Mouse (Mus musculus) midbrain, embryonic 12.5 days (tissue): Measurements from ENCODE around the gene Cfap126. TPM values are rescaled to one million over a fixed set of nuclear protein-coding genes. Genes with fewer than 3 reads are reported as not detected.
A peak's percentile ranks its signal among the peaks of the same experiment; 100 is the strongest.

ENCODE experiments used
- ATAC-seq: fragments of 200-750 bp; cut with Nextera tagmentation; 2 replicates; pipeline ENCODE4 v1.8.0; 2017; ENCODE audit warnings: low read depth, moderate TSS enrichment, moderate library complexity; ENCODE audit not compliant: low FRiP score
- H3K27ac ChIP-seq: fragments of 300-500 bp; sonication (generic); replicated peaks from 2 replicates; pipeline ENCODE4 v1.5.1; 2016; ENCODE audit warnings: mild to moderate bottlenecking
- H3K27me3 ChIP-seq: fragments of 300-500 bp; sonication (generic); 2 replicates; pipeline ENCODE4 v1.6.1; 2016; ENCODE audit warnings: mild to moderate bottlenecking
- H3K36me3 ChIP-seq: fragments of 300-500 bp; sonication (generic); 2 replicates; pipeline ENCODE4 v1.6.1; 2016
- H3K4me1 ChIP-seq: fragments of 300-500 bp; sonication (generic); 2 replicates; pipeline ENCODE4 v1.6.1; 2016
- H3K4me2 ChIP-seq: fragments of 300-500 bp; sonication (generic); replicated peaks from 2 replicates; pipeline ENCODE4 v1.6.1; 2016; ENCODE audit warnings: mild to moderate bottlenecking, moderate library complexity
- H3K4me3 ChIP-seq: fragments of 300-500 bp; sonication (generic); 2 replicates; pipeline ENCODE4 v1.5.1; 2016; ENCODE audit warnings: mild to moderate bottlenecking
- H3K9ac ChIP-seq: fragments of 300-500 bp; sonication (generic); replicated peaks from 2 replicates; pipeline ENCODE4 v1.6.1; 2016; ENCODE audit warnings: mild to moderate bottlenecking, moderate library complexity
- H3K9me3 ChIP-seq: fragments of 300-500 bp; sonication (generic); 2 replicates; pipeline ENCODE4 v1.6.1; 2016; ENCODE audit warnings: mild to moderate bottlenecking
- WGBS: fragments of 180-500 bp; shearing (Covaris S2); methylation state at CpG from one replicate; pipeline ENCODE4 v1.1.7; 2016; 5-methylcytosine and 5-hydroxymethylcytosine counted together
- polyA plus RNA-seq: library from polyadenylated mRNA; unstranded; fragments of >200 nt; fragmentation: Nextera tagmentation; extraction: Ambion mirVana; gene quantifications from 2 replicates; pipeline ENCODE4 v1.2.1, GENCODE M21; 2016

The Cfap126 gene
- polyA plus RNA-seq, 1 experiment from 2014 or later = 1.7 TPM

DNA sequence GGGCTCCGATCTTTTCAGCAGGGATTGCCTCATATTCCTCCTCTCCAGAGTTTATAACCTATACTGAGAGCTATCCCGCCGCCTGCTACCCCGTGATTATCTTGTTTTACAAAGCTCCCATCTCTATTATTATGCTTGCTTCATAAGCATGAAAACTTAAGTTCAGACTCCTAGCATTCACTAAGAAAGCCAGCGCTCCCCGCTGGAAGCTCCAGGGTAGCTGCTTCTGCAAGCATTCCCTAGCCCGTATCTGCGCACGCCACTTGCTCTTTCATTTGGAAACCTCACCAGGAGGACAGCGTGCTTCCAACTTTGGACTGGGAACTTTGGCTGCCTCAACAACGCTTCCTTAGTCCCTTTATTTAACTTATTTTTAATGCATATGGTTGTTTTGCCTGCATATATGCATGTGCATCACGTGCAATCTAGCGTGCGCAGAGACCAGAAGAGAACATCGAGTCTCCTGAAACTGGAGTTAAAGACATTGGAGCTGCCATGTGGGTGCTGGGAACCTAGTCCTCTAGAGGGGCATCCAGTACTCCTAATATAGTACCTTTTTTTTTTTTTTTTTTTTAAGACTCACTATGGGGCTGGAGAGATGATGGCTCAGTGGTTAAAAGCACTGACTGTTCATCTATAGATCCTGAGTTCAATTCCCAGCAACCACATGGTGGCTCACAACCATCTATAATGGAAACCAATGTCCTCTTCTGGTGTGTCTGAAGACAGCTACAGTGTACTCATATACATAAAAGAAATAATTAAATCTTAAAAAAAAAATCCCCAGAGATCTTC is 1.7 kb upstream of the Cfap126 start:
- peak overlapping the region; percentile 58 for H3K4me3 ChIP-seq
- no peak for ATAC-seq
- H3K9me3 ChIP-seq = no peaks in the 10 kb centered on the region
- H3K9ac ChIP-seq = peak overlapping the region; percentile 40
- peak overlapping the region; percentile 70 for H3K27ac ChIP-seq
- H3K36me3 ChIP-seq = no peaks in the 10 kb centered on the region
- WGBS = 4% methylated on average over 15 of the region's 15 CpGs
- H3K4me1 ChIP-seq = peaks cover 12% of the 10 kb centered on the region
- H3K27me3 ChIP-seq = no peaks in the 10 kb centered on the region
- peak overlapping the region; percentile 61 for H3K4me2 ChIP-seq

DNA sequence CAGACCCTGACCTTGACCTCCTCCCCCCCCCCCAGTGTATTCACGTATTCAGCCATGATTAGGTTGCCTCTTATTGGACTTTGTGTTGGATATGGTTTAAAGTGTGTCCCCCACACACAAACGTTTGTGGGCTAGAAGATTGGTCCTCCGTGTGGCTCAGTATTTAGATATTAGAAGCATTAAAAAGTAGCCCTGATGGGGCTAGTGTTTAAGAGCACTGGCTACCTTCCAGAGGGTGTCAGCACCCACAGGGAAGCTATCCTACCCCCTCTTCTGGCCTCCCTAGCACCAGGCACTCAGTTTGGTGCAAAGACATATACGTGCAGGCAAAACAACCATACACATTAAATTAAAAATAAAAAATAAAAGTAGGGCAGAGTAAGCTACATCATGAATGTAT is 732 bp upstream of the Cfap126 start:
- WGBS = 81% methylated on average over 4 of the region's 4 CpGs
- Histone ChIP-seq H3K27ac (no peak overlapping the region), H3K4me3 (no peak overlapping the region)

DNA sequence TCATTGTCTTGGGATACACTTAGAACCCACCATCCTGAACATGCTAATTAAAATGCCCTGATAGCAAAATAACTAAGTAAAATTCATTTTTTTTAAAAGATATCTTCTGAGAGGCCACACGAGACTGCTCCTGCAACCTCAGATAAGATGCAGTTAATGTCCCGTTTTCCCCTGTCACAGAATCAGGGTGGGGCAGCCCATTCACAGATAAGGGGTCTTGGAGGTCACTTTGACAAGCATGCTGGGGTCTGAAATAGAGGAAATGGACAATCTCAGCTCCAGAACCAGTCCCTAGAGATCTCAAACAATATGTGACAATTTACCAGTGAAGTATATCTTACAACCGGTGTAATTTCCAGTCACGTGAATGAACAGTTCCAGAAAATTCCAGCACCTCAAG is 2.6 kb downstream of the Cfap126 start:
- Histone ChIP-seq H3K9ac (no peak overlapping the region), H3K4me3 (no peak overlapping the region), H3K9me3 (no peaks in the 10 kb centered on the region), H3K27me3 (no peaks in the 10 kb centered on the region), H3K36me3 (no peaks in the 10 kb centered on the region), H3K4me2 (no peak overlapping the region), H3K27ac (no peak overlapping the region), H3K4me1 (peaks cover 8% of the 10 kb centered on the region; the same call in 1 of the 2 replicates)
- ATAC-seq = no peak
- 78% methylated on average over 4 of the region's 4 CpGs for WGBS

More for the DNA sequence above, 732 bp upstream of the Cfap126 start:
- Histone ChIP-seq H3K36me3 (no peaks in the 10 kb centered on the region), H3K27me3 (no peaks in the 10 kb centered on the region), H3K9me3 (no peaks in the 10 kb centered on the region), H3K4me1 (peaks cover 12% of the 10 kb centered on the region), H3K4me2 (0 out of 2 replicates have a peak overlapping the region, but pooled peaks have one; percentile 61), H3K9ac (no peak overlapping the region)
- ATAC-seq = no peak

DNA sequence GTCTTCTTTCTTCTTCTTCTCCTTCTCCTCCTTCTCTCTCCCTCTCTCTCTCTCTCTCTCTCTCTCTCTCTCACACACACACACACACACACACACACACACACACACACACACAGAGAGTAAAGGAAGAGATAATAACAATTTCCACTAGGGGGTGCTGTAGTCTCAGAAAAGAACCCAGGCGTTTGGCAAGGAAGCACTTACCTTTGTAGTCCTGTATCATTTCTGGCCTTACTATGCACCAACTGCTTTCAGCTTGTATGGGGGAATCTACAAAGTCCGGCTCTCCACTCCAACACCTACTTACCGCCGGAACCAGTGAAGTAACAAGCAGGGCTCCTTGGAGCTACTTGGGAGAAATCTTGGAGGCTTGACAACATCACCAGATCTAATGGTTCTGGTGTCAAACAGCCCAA is 4.6 kb downstream of the Cfap126 start:
- Histone ChIP-seq H3K4me3 (no peak overlapping the region), H3K9me3 (no peaks in the 10 kb centered on the region), H3K9ac (no peak overlapping the region), H3K4me1 (peaks cover 3% of the 10 kb centered on the region; the same call in 1 of the 2 replicates), H3K36me3 (no peaks in the 10 kb centered on the region), H3K27me3 (no peaks in the 10 kb centered on the region), H3K27ac (no peak overlapping the region), H3K4me2 (no peak overlapping the region)
- WGBS = 16% methylated on average over 4 of the region's 4 CpGs
- ATAC-seq = peak; percentile 47; the same call in 1 of the 2 replicates

DNA sequence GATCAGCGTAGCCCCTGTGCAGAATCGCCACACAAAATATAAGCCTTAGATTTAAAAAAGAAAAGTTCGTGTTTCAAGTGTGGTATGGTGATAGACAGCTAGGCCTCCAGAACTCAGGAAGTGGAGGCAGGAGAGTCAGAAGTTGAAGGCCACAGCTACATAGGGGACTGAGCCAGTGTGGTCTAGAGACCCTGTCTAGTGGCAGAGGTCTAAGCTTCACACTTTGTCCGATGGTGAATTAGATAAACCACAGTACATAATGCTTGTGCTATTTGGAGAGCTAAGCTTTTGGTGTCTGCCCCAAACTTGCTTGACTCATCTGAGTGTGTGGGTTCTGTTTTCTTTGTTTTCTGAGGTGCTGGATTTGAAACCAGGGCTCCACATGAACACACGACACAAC is 5.3 kb downstream of the Cfap126 start:
- 85% methylated on average over 5 of the region's 5 CpGs for WGBS
- H3K9me3 ChIP-seq = no peaks in the 10 kb centered on the region
- no peaks in the 10 kb centered on the region for H3K4me1 ChIP-seq
- no peak for ATAC-seq
- H3K27me3 ChIP-seq = no peaks in the 10 kb centered on the region
- H3K9ac ChIP-seq = no peak overlapping the region
- no peak overlapping the region for H3K4me3 ChIP-seq
- no peak overlapping the region for H3K4me2 ChIP-seq
- H3K36me3 ChIP-seq = no peaks in the 10 kb centered on the region
- H3K27ac ChIP-seq = no peak overlapping the region

DNA sequence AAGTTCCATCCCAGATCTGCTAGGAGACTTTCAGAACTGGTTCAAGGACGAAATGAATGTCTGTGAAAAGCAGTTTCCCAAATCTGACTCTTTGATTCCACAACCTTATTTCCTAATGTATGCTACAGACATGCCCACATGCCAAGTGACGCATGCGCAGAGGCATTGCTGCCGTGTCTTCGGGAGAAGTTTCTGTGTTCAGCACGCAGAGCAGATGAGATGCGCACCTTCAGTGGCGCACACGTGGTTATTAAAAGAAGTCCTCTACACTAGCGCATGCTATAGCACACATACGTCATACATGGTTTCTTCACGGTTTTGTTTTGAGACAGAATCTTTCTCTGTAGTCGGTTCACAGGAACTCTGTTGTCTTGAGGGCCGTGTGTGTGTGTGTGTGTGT is 5.7 kb downstream of the Cfap126 start:
- no peak overlapping the region for H3K4me3 ChIP-seq
- ATAC-seq = no peak
- H3K27ac ChIP-seq = no peak overlapping the region
- no peaks in the 10 kb centered on the region for H3K36me3 ChIP-seq
- no peaks in the 10 kb centered on the region for H3K9me3 ChIP-seq
- no peak overlapping the region for H3K4me2 ChIP-seq
- H3K27me3 ChIP-seq = no peaks in the 10 kb centered on the region
- no peak overlapping the region for H3K9ac ChIP-seq
- WGBS = 86% methylated on average over 14 of the region's 14 CpGs
- H3K4me1 ChIP-seq = no peaks in the 10 kb centered on the region

DNA sequence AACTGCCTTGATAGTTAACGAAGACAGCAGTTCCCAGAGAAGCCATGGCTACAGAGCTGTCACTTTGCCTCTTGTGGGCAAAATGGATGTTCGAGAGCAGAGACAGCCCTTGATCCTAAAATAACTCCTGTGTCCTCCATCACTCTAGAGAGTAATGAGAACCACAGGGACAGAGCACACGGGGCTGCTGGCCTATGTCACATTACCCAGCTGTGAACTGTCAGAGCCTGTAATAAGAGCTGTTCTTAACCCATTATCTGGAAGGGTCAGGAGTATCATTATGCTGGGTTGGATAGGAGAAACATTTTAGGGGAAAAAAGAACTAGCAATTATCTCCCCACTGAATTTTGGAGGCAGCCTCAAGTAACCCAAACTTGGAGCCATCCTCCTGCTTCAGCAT is 7.2 kb downstream of the Cfap126 start:
- no peak overlapping the region for H3K4me2 ChIP-seq
- H3K27me3 ChIP-seq = no peaks in the 10 kb centered on the region
- no peaks in the 10 kb centered on the region for H3K36me3 ChIP-seq
- no peaks in the 10 kb centered on the region for H3K9me3 ChIP-seq
- no peak overlapping the region for H3K9ac ChIP-seq
- H3K4me1 ChIP-seq = no peaks in the 10 kb centered on the region
- ATAC-seq = no peak
- WGBS = 68% methylated on average over 3 of the region's 3 CpGs
- no peak overlapping the region for H3K27ac ChIP-seq
- no peak overlapping the region for H3K4me3 ChIP-seq

DNA sequence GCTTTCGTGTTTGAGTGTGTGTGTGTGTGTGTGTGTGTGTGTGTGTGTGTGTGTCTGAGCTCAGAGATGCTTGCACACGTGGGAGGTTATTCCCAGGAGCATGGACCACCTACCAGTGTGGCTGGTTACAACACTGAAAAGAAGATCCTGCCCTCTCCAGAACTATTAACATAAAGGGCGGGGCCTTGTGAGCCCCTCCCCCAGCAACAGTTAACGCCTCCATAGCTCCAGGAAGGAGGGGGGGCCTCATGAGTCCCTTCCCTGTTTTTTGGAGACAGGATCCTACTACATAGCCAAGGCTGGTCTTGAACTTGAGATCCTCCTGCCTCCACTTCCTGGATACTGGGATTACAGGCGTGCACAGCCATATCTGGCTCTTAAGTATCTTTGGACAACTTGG is 8.1 kb downstream of the Cfap126 start:
- 51% methylated on average over 5 of the region's 5 CpGs for WGBS
- no peak overlapping the region for H3K27ac ChIP-seq
- no peak for ATAC-seq
- no peak overlapping the region for H3K9ac ChIP-seq
- no peaks in the 10 kb centered on the region for H3K4me1 ChIP-seq
- H3K4me3 ChIP-seq = no peak overlapping the region
- H3K9me3 ChIP-seq = no peaks in the 10 kb centered on the region
- no peaks in the 10 kb centered on the region for H3K36me3 ChIP-seq
- H3K27me3 ChIP-seq = no peaks in the 10 kb centered on the region
- no peak overlapping the region for H3K4me2 ChIP-seq

DNA sequence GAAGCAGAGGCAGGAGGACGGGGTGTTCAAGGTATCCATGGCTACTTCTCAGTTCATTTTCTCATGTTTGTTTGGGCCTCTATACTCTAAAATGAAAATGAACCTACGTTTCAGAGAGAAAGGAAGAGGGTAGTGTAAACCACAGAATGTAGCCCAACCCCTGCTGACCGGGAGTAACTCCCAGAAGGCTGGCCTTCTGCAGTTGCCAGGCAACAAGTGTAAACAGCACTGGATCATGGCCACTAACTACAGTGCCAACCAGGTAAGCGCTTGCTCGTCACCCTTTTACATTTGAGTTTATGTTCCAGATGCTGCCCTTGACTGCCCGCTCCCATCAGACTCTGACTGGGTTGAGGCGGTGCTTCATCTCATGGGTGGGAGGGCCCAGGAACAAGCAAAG is 9.2 kb downstream of the Cfap126 start:
- WGBS = 44% methylated on average over 7 of the region's 7 CpGs
- no peak overlapping the region for H3K9ac ChIP-seq
- 0 out of 2 replicates have a peak, but pooled peaks cover 5% of the 10 kb centered on the region for H3K36me3 ChIP-seq
- H3K4me3 ChIP-seq = no peak overlapping the region
- no peaks in the 10 kb centered on the region for H3K27me3 ChIP-seq
- ATAC-seq = no peak
- no peaks in the 10 kb centered on the region for H3K4me1 ChIP-seq
- H3K9me3 ChIP-seq = no peaks in the 10 kb centered on the region
- no peak overlapping the region for H3K4me2 ChIP-seq
- no peak overlapping the region for H3K27ac ChIP-seq

DNA sequence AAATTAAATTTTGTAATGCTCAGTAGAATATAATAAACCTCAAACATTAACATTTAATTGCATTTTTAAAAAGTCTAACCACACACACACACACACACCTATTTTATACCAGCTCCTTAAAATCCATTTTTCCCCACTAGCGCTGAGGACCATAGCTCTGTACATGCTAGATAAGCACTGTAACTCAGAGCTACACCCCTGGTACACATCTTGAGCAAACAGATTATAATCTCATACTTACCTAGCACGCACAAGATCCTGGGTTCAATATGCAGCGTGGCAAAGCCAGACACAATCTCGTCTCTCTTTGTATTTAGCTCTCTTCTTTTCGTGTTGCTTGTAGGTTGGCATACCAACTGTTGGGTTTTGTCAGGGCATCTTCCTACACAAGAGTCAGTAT is 10.7 kb downstream of the Cfap126 start:
- Histone ChIP-seq H3K9me3 (no peaks in the 10 kb centered on the region), H3K27me3 (no peaks in the 10 kb centered on the region), H3K4me1 (no peaks in the 10 kb centered on the region), H3K36me3 (peaks cover 17% of the 10 kb centered on the region), H3K27ac (no peak overlapping the region), H3K4me3 (no peak overlapping the region), H3K4me2 (no peak overlapping the region), H3K9ac (no peak overlapping the region)
- 95% methylated on average over 5 of the region's 5 CpGs for WGBS
- no peak for ATAC-seq

DNA sequence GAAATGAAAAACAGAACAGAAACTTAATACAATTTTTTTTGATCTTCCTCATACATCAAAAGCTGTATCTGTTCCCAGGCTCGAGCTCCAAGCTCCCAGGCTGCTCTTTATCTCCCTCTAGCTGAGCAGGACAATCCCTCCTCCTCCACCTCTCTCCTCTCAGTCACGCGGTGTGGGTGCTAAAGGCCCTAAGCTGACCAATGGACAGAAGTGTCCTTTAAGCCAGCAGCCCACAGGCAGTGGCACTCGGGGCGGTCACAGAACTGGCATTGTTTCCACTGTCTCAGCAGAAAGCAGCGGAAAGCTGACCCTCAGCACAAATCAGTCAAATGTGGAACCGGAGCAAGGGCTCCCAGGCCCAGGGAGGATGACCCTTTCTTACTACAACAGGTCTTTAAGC is 15.5 kb downstream of the Cfap126 start:
- Histone ChIP-seq H3K9ac (no peak overlapping the region), H3K36me3 (peaks cover 60% of the 10 kb centered on the region), H3K4me3 (no peak overlapping the region), H3K4me2 (no peak overlapping the region), H3K4me1 (no peaks in the 10 kb centered on the region), H3K27me3 (no peaks in the 10 kb centered on the region), H3K27ac (no peak overlapping the region), H3K9me3 (no peaks in the 10 kb centered on the region)
- 66% methylated on average over 7 of the region's 7 CpGs for WGBS
- no peak for ATAC-seq

DNA sequence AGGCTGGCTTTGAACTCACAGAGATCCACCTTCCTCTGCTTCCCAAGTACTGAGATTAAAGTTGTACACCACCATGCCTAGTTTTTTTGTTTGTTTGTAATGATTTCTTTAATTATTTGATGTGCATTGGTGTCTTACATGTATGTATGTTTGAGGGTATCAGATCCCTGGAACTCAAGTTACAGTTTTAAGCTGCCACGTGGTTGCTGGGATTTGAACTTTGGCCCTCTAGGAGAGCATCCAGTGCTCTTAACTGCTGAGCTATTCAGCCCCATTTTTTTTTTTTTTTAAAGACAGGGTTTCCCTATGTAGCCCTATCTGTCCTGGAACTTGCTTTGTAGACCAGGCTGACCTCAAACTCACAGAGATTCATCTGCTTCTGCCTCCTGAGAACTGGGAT is 17.3 kb downstream of the Cfap126 start:
- H3K27me3 ChIP-seq = no peaks in the 10 kb centered on the region
- no peak for ATAC-seq
- no peak overlapping the region for H3K4me3 ChIP-seq
- H3K4me1 ChIP-seq = no peaks in the 10 kb centered on the region
- H3K36me3 ChIP-seq = peaks cover 75% of the 10 kb centered on the region
- no peaks in the 10 kb centered on the region for H3K9me3 ChIP-seq
- H3K4me2 ChIP-seq = no peak overlapping the region
- no peak overlapping the region for H3K27ac ChIP-seq
- H3K9ac ChIP-seq = no peak overlapping the region
- WGBS = 80% methylated on average over 1 of the region's 1 CpGs

DNA sequence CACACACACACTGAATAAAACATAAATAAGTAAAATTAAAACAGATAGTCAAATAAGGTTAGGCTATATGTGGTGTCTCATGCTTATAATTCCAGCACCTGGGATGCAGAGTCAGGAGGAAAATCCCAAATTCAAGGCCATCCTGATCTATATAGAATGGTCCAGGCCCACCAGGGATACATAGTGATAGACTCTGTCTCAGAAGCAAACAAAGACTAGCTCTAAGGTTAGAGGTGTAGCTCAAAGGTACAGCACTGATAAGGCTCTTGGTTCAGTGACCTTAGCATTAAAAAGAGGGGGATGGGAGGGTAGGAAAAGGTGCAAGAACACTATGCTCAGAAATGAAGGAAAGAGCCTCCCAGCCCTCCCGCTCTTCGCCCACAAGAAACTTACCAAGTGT is 21.9 kb downstream of the Cfap126 start:
- Histone ChIP-seq H3K4me3 (no peak overlapping the region), H3K4me1 (no peaks in the 10 kb centered on the region), H3K4me2 (no peak overlapping the region), H3K9ac (no peak overlapping the region), H3K27me3 (no peaks in the 10 kb centered on the region), H3K27ac (no peak overlapping the region), H3K36me3 (peaks cover 83% of the 10 kb centered on the region), H3K9me3 (no peaks in the 10 kb centered on the region)
- 97% methylated on average over 2 of the region's 2 CpGs for WGBS
- ATAC-seq = no peak
